Mouse (Mus musculus) kidney, adult 8-10 months (tissue): ENCODE data around the gene Vamp5.

Experiments used
- DNase-seq, 2 experiments: peaks; one replicate each; pipeline ENCODE4 v3.0.0; 2022

Gene Vamp5

GRCm38 (mm10) chr6:72389471-72389940 is 9.2 kb upstream of the Vamp5 start:
- no peak for DNase-seq

- DNase-seq = no peak
These were observed 8.6 kb upstream of the Vamp5 start for GRCm38 (mm10) chr6:72388791-72389329.

GRCm38 (mm10) chr6:72388266-72388665 is 8.0 kb upstream of the Vamp5 start:
- no peak for DNase-seq

- DNase-seq = no peak
These were observed 7.5 kb upstream of the Vamp5 start for GRCm38 (mm10) chr6:72387816-72388215.

- DNase-seq = no peak
These were observed 6.3 kb upstream of the Vamp5 start for GRCm38 (mm10) chr6:72386561-72386960.

- DNase-seq = no peak
These were observed 5.0 kb upstream of the Vamp5 start for GRCm38 (mm10) chr6:72385258-72385657.

GRCm38 (mm10) chr6:72383952-72384351 is 3.7 kb upstream of the Vamp5 start:
- DNase-seq = no peak

GRCm38 (mm10) chr6:72383142-72383820 is 3.0 kb upstream of the Vamp5 start:
- no peak for DNase-seq

GRCm38 (mm10) chr6:72382494-72382893 is 2.2 kb upstream of the Vamp5 start:
- DNase-seq = no peak

GRCm38 (mm10) chr6:72379377-72380130 is 714 bp downstream of the Vamp5 start:
- no peak for DNase-seq

- no peak for DNase-seq
These were observed 1.6 kb downstream of the Vamp5 start for GRCm38 (mm10) chr6:72378510-72379234.

- no peak for DNase-seq
These were observed 5.3 kb downstream of the Vamp5 start for GRCm38 (mm10) chr6:72374820-72375563.

GRCm38 (mm10) chr6:72374206-72374605 is 6.1 kb downstream of the Vamp5 start:
- DNase-seq = no peak

GRCm38 (mm10) chr6:72373184-72373583 is 7.1 kb downstream of the Vamp5 start:
- DNase-seq = no peak

- no peak for DNase-seq
These were observed 8.7 kb downstream of the Vamp5 start for GRCm38 (mm10) chr6:72371571-72371970.

GRCm38 (mm10) chr6:72371147-72371546 is 9.1 kb downstream of the Vamp5 start:
- no peak for DNase-seq

- no peak for DNase-seq
These were observed 10.2 kb downstream of the Vamp5 start for GRCm38 (mm10) chr6:72370091-72370490.

GRCm38 (mm10) chr6:72369557-72369956 is 10.7 kb downstream of the Vamp5 start:
- no peak for DNase-seq

- no peak for DNase-seq
These were observed 12.8 kb downstream of the Vamp5 start for GRCm38 (mm10) chr6:72367460-72367974.

GRCm38 (mm10) chr6:72366844-72367443 is 13.3 kb downstream of the Vamp5 start, which contains the start of gene Rnf181:
Gene Rnf181 (minus strand): TSS chr6:72366956.
- DNase-seq = no peak

- no peak for DNase-seq
These were observed 14.0 kb downstream of the Vamp5 start for GRCm38 (mm10) chr6:72366304-72366703.

- DNase-seq = no peak
These were observed 15.3 kb downstream of the Vamp5 start for GRCm38 (mm10) chr6:72364985-72365384.
